Mouse (Mus musculus) forebrain, embryonic 10.5 days (tissue): ENCODE results near the gene Cnbd2. TPM values are rescaled to one million over a fixed set of nuclear protein-coding genes. Genes with fewer than 3 reads are reported as not detected.
"Not testable (repeated sequence)": the region's sequence is repeated elsewhere in the genome, so short reads cannot be mapped to it uniquely, and the experiment has no call there.

Experiments used
- DNase-seq: peaks from one replicate; pipeline ENCODE4 v3.0.0-alpha.2; 2017; ENCODE audit warnings: low spot score; ENCODE audit errors: extremely low spot score
- H3K27ac ChIP-seq: fragments of 300-500 bp; sonication (generic); 2 replicates; pipeline ENCODE4 v1.5.1; 2016; ENCODE audit warnings: mild to moderate bottlenecking
- H3K27me3 ChIP-seq: fragments of 300-500 bp; sonication (generic); 2 replicates; pipeline ENCODE4 v1.6.1; 2016; ENCODE audit warnings: mild to moderate bottlenecking; ENCODE audit not compliant: poor library complexity, severe bottlenecking
- H3K36me3 ChIP-seq: fragments of 300-500 bp; sonication (generic); replicated peaks from 2 replicates; pipeline ENCODE4 v1.6.1; 2016; ENCODE audit warnings: mild to moderate bottlenecking, moderate library complexity
- H3K4me1 ChIP-seq: fragments of 300-500 bp; sonication (generic); 2 replicates; pipeline ENCODE4 v1.6.1; 2016
- H3K4me3 ChIP-seq: fragments of 300-500 bp; sonication (generic); 2 replicates; pipeline ENCODE4 v1.5.1; 2016; ENCODE audit warnings: mild to moderate bottlenecking, moderate library complexity
- H3K9me3 ChIP-seq: fragments of 300-500 bp; sonication (generic); 2 replicates; pipeline ENCODE4 v1.6.1; 2016; ENCODE audit warnings: mild to moderate bottlenecking, moderate library complexity
- WGBS: fragments of 180-500 bp; shearing (Covaris S2); methylation state at CpG from one replicate; pipeline ENCODE4 v1.1.7; 2016; 5-methylcytosine and 5-hydroxymethylcytosine counted together
- polyA plus RNA-seq: library from polyadenylated mRNA; unstranded; fragments of >200 nt; fragmentation: Nextera tagmentation; extraction: Ambion mirVana; gene quantifications from 2 replicates; pipeline ENCODE4 v1.2.1, GENCODE M21; 2016

The Cnbd2 gene
- polyA plus RNA-seq, 1 experiment from 2014 or later = 2.6 TPM

- no peak for DNase-seq
- H3K9me3 ChIP-seq = no peaks in the 10 kb centered on the region
- no peak overlapping the region for H3K27ac ChIP-seq
- no peak overlapping the region for H3K4me3 ChIP-seq
- H3K4me1 ChIP-seq = no peaks in the 10 kb centered on the region
- no peaks in the 10 kb centered on the region for H3K36me3 ChIP-seq
- WGBS = 60% methylated on average over 7 of the region's 7 CpGs
- H3K27me3 ChIP-seq = no peaks in the 10 kb centered on the region
Observed at GRCm38 (mm10) chr2:156353265-156353692, 41.2 kb downstream of the Cnbd2 start.

- H3K27ac ChIP-seq = no peak overlapping the region
- DNase-seq = no peak
- H3K4me1 ChIP-seq = no peaks in the 10 kb centered on the region
- H3K9me3 ChIP-seq = no peaks in the 10 kb centered on the region
- no peak overlapping the region for H3K4me3 ChIP-seq
- no peaks in the 10 kb centered on the region for H3K27me3 ChIP-seq
- 79% methylated on average over 7 of the region's 7 CpGs for WGBS
- H3K36me3 ChIP-seq = no peaks in the 10 kb centered on the region
Observed at GRCm38 (mm10) chr2:156356031-156356430, 43.9 kb downstream of the Cnbd2 start.

- WGBS = 79% methylated on average over 3 of the region's 3 CpGs
- H3K9me3 ChIP-seq = 0 out of 2 replicates have a peak, but pooled peaks cover 3% of the 10 kb centered on the region
- no peak overlapping the region for H3K4me3 ChIP-seq
- DNase-seq = no peak
- H3K4me1 ChIP-seq = no peaks in the 10 kb centered on the region
- no peak overlapping the region for H3K27ac ChIP-seq
- no peaks in the 10 kb centered on the region for H3K36me3 ChIP-seq
- peaks cover 7% of the 10 kb centered on the region for H3K27me3 ChIP-seq
Observed at GRCm38 (mm10) chr2:156368465-156368864, 56.4 kb downstream of the Cnbd2 start.

- Histone ChIP-seq H3K4me3 (no peak overlapping the region), H3K36me3 (no peaks in the 10 kb centered on the region), H3K27ac (no peak overlapping the region), H3K9me3 (no peaks in the 10 kb centered on the region), H3K27me3 (no peaks in the 10 kb centered on the region), H3K4me1 (no peaks in the 10 kb centered on the region)
- no peak for DNase-seq
- WGBS = 86% methylated on average over 7 of the region's 7 CpGs
Observed at GRCm38 (mm10) chr2:156370896-156371295, 58.8 kb downstream of the Cnbd2 start.

- WGBS = 84% methylated on average over 7 of the region's 7 CpGs
- Histone ChIP-seq H3K4me3 (no peak overlapping the region), H3K4me1 (peaks cover 10% of the 10 kb centered on the region), H3K27ac (no peak overlapping the region), H3K36me3 (no peaks in the 10 kb centered on the region), H3K9me3 (no peaks in the 10 kb centered on the region), H3K27me3 (no peaks in the 10 kb centered on the region)
- no peak for DNase-seq
Observed at GRCm38 (mm10) chr2:156376956-156377355, 64.9 kb downstream of the Cnbd2 start.

- 94% methylated on average over 10 of the region's 10 CpGs for WGBS
Observed at GRCm38 (mm10) chr2:156379929-156380328, 67.8 kb downstream of the Cnbd2 start.

GRCm38 (mm10) chr2:156381350-156381749 is 69.3 kb downstream of the Cnbd2 start:
- Histone ChIP-seq H3K4me1 (peaks cover 10% of the 10 kb centered on the region), H3K27me3 (no peaks in the 10 kb centered on the region), H3K4me3 (no peak overlapping the region), H3K36me3 (no peaks in the 10 kb centered on the region), H3K9me3 (peaks cover 7% of the 10 kb centered on the region; the same call in 1 of the 2 replicates), H3K27ac (0 out of 2 replicates have a peak overlapping the region, but pooled peaks have one; percentile 0)
- WGBS = 68% methylated on average over 4 of the region's 4 CpGs
- peak; percentile 24 for DNase-seq

More at GRCm38 (mm10) chr2:156379929-156380328, 67.8 kb downstream of the Cnbd2 start:
- Histone ChIP-seq H3K9me3 (peaks cover 7% of the 10 kb centered on the region; the same call in 1 of the 2 replicates), H3K4me3 (no peak overlapping the region), H3K4me1 (peaks cover 10% of the 10 kb centered on the region), H3K27me3 (no peaks in the 10 kb centered on the region), H3K27ac (no peak overlapping the region), H3K36me3 (no peaks in the 10 kb centered on the region)
- DNase-seq = no peak

GRCm38 (mm10) chr2:156392461-156393154 is 80.5 kb downstream of the Cnbd2 start:
- peak overlapping the region; percentile 84 for H3K27ac ChIP-seq
- DNase-seq = peak; percentile 83
- not testable (repeated sequence) for H3K9me3 ChIP-seq, H3K36me3 ChIP-seq, H3K27me3 ChIP-seq, H3K4me1 ChIP-seq
- WGBS = 0% methylated on average over 20 of the region's 63 CpGs
- H3K4me3 ChIP-seq = peak overlapping the region; percentile 48

GRCm38 (mm10) chr2:156393155-156393828 is 81.2 kb downstream of the Cnbd2 start:
- Histone ChIP-seq H3K4me3 (peak overlapping the region; percentile 48), H3K4me1 (peaks cover 7% of the 10 kb centered on the region), H3K36me3 (no peaks in the 10 kb centered on the region), H3K27me3 (no peaks in the 10 kb centered on the region), H3K9me3 (no peaks in the 10 kb centered on the region), H3K27ac (peak overlapping the region; percentile 84)
- no peak for DNase-seq
- 68% methylated on average over 5 of the region's 5 CpGs for WGBS

- peaks cover 7% of the 10 kb centered on the region for H3K4me1 ChIP-seq
- 91% methylated on average over 4 of the region's 4 CpGs for WGBS
- H3K27ac ChIP-seq = no peak overlapping the region
- no peak for DNase-seq
- H3K36me3 ChIP-seq = no peaks in the 10 kb centered on the region
- H3K9me3 ChIP-seq = no peaks in the 10 kb centered on the region
- no peaks in the 10 kb centered on the region for H3K27me3 ChIP-seq
- H3K4me3 ChIP-seq = no peak overlapping the region
Observed at GRCm38 (mm10) chr2:156394282-156394681, 82.2 kb downstream of the Cnbd2 start.

GRCm38 (mm10) chr2:156396096-156396495 is 84.0 kb downstream of the Cnbd2 start:
- H3K9me3 ChIP-seq = no peaks in the 10 kb centered on the region

GRCm38 (mm10) chr2:156397988-156398387 is 85.9 kb downstream of the Cnbd2 start:
- DNase-seq = no peak
- H3K9me3 ChIP-seq = no peaks in the 10 kb centered on the region
- no peaks in the 10 kb centered on the region for H3K36me3 ChIP-seq
- 93% methylated on average over 7 of the region's 7 CpGs for WGBS
- H3K4me3 ChIP-seq = no peak overlapping the region
- H3K27me3 ChIP-seq = no peaks in the 10 kb centered on the region
- H3K27ac ChIP-seq = no peak overlapping the region
- H3K4me1 ChIP-seq = peaks cover 20% of the 10 kb centered on the region

More at GRCm38 (mm10) chr2:156396096-156396495, 84.0 kb downstream of the Cnbd2 start:
- no peak for DNase-seq
- Histone ChIP-seq H3K4me1 (peaks cover 13% of the 10 kb centered on the region), H3K27ac (no peak overlapping the region), H3K4me3 (no peak overlapping the region), H3K27me3 (no peaks in the 10 kb centered on the region), H3K36me3 (no peaks in the 10 kb centered on the region)
- 88% methylated on average over 2 of the region's 2 CpGs for WGBS

- Histone ChIP-seq H3K4me3 (no peak overlapping the region), H3K9me3 (no peaks in the 10 kb centered on the region), H3K27ac (no peak overlapping the region), H3K27me3 (no peaks in the 10 kb centered on the region), H3K36me3 (no peaks in the 10 kb centered on the region), H3K4me1 (peaks cover 14% of the 10 kb centered on the region)
- no peak for DNase-seq
- 79% methylated on average over 1 of the region's 1 CpGs for WGBS
Observed at GRCm38 (mm10) chr2:156399485-156399884, 87.4 kb downstream of the Cnbd2 start.
